Mouse (Mus musculus) kidney, adult 10 weeks (tissue): ENCODE measurements around the gene Fkbp15. TPM values are rescaled to one million over a fixed set of nuclear protein-coding genes. Genes with fewer than 3 reads are reported as not detected.

ENCODE experiments used
- polyA plus RNA-seq: library from polyadenylated mRNA; stranded (reverse); fragments of 350-450 nt; fragmentation: Illumina TruSeq; extraction: RNeasy Lipid Tissue Mini Kit (QIAGEN cat#74804); gene quantifications from one replicate; pipeline ENCODE4 v1.2.3, GENCODE M21; 2014; ENCODE audit warnings: low read depth, low replicate concordance

Fkbp15 gene
- polyA plus RNA-seq = 18.9 TPM

DNA sequence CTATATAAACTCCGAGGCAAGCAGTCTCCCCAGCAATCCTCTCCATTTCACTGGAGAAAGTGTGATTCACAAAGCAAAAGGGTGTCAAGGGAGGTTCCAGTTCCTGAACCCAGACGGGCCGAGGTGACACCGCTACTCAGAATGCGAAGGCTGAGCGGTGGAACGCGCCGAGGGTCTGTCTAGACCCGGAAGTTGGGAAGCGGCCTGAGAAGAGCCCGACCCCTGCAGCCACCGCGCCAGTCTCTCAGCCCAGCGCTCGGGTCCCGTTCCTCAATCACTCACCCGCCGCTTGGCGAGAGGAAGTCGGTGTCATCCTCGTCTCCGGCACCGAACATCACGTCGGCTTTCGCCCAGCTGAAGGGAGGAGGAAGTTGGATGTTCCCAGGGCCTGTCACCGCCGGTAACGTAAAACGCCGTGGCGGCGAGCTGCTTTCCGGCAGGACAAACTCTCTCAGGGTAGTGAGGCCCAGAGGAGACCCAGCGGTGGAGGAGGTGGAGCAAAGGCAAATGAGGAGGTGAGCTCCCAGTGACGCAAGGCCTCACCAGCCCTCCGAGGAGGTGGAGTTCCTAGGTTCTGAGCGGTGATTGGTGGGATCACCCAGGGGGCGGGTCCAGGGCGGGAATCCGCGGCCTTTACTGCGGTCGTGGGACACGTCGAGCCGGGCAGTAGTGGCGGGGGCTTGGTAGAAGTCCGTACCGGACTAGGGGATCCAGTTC lies at the start of gene Fkbp15, which contains the start of gene Slc31a1:
Gene Fkbp15, minus strand, starts transcription at position 461 of the 717 bp plus-strand sequence.
Gene Slc31a1, plus strand, starts transcription at position 640 of the 717 bp plus-strand sequence.

GRCm38 (mm10) chr4:62408601-62409282 lies 48.4 kb upstream of the Fkbp15 start, which contains the start of the genes Cdc26 and Prpf4:
Cdc26 (minus strand) TSS chr4:62408642.
Prpf4 (plus strand) TSS chr4:62408797.

GRCm38 (mm10) chr4:62262276-62262675 lies 98.1 kb downstream of the Fkbp15 start, which contains the start of gene Slc31a2:
Slc31a2 (plus strand) TSS chr4:62262562.

Other genes with a start within 250 kb of the Fkbp15 start
- not detected for gene Mup21, start 209.7 kb downstream of the Fkbp15 start, polyA plus RNA-seq
- 12.1 TPM for gene Zfp37, start 129.5 kb downstream of the Fkbp15 start, polyA plus RNA-seq
- 17.7 TPM for gene Slc31a2, start 98.0 kb downstream of the Fkbp15 start, polyA plus RNA-seq
- 232 TPM for gene Slc31a1, start 179 bp upstream of the Fkbp15 start, polyA plus RNA-seq
- gene Cdc26, start 48.1 kb upstream of the Fkbp15 start, polyA plus RNA-seq = 56.6 TPM
- gene Prpf4, start 48.2 kb upstream of the Fkbp15 start, polyA plus RNA-seq = 10.6 TPM
- gene Rnf183, start 74.7 kb upstream of the Fkbp15 start, polyA plus RNA-seq = 4.2 TPM
- 6.2 TPM for gene Wdr31, start 110.3 kb upstream of the Fkbp15 start, polyA plus RNA-seq
- gene Bspry, start 119.5 kb upstream of the Fkbp15 start, polyA plus RNA-seq = 3.4 TPM
- 0.40 TPM for gene Hdhd3, start 142.9 kb upstream of the Fkbp15 start, polyA plus RNA-seq
- gene Alad, start 159.4 kb upstream of the Fkbp15 start, polyA plus RNA-seq = 0.93 TPM
- 47.1 TPM for gene Pole3, start 164.5 kb upstream of the Fkbp15 start, polyA plus RNA-seq
- not detected for gene 4933430I17Rik, start 164.8 kb upstream of the Fkbp15 start, polyA plus RNA-seq
- gene Rgs3, start 199.3 kb upstream of the Fkbp15 start, polyA plus RNA-seq = 2.6 TPM